In genomic region chr14:11818054-11818453, GRCm38 (mm10) we compare ENCODE assay signal across 19 mouse cellular contexts.
"Had no signal": no experiment of that assay in that cellular context is flagged by ENCODE, and none has a peak within 500 bp of the region (broad histone marks: within the 10 kb centered on the region; RNA-seq: fewer than 3 reads in every experiment).

No protein-coding gene starts in this region.

- ATAC-seq: midbrain, embryonic 16.5 days had no signal

- DNase-seq: lung, adult 18-20 months; lung, embryonic 14.5 days; lung, postnatal 14 days; lung, postnatal 4 days; midbrain, embryonic 14.5 days; retina, postnatal 1 day; right cerebral cortex, adult 18-20 months; right cerebral cortex, postnatal 25 days; right cerebral cortex, postnatal 4 days; spleen, adult 18-20 months; thymus, adult 18-20 months; thymus, postnatal 14 days; thymus, postnatal 36 days had no signal

- H3K9me3 ChIP-seq: midbrain, embryonic 10.5 days; midbrain, embryonic 12.5 days; neural tube, embryonic 13.5 days; neural tube, embryonic 15.5 days had no signal

- H3K9ac ChIP-seq: lung, embryonic 14.5 days; midbrain, embryonic 12.5 days; neural tube, embryonic 13.5 days; neural tube, embryonic 15.5 days had no signal

- H3K4me2 ChIP-seq: lung, embryonic 14.5 days; midbrain, embryonic 12.5 days; neural tube, embryonic 13.5 days; neural tube, embryonic 15.5 days had no signal

- H3K36me3 ChIP-seq: midbrain, embryonic 10.5 days; midbrain, embryonic 12.5 days; neural tube, embryonic 13.5 days; neural tube, embryonic 15.5 days had no signal

- H3K27me3 ChIP-seq: midbrain, embryonic 12.5 days; neural tube, embryonic 13.5 days; neural tube, embryonic 15.5 days had no signal

- H3K4me3 ChIP-seq: midbrain, embryonic 10.5 days; midbrain, embryonic 12.5 days; myocyte; neural tube, embryonic 13.5 days; neural tube, embryonic 15.5 days had no signal

- H3K27ac ChIP-seq: midbrain, embryonic 10.5 days; midbrain, embryonic 12.5 days; neural tube, embryonic 13.5 days; neural tube, embryonic 15.5 days had no signal
